Mouse (Mus musculus): ENCODE results near the gene Man2b2.

Man2b2 gene

DNA sequence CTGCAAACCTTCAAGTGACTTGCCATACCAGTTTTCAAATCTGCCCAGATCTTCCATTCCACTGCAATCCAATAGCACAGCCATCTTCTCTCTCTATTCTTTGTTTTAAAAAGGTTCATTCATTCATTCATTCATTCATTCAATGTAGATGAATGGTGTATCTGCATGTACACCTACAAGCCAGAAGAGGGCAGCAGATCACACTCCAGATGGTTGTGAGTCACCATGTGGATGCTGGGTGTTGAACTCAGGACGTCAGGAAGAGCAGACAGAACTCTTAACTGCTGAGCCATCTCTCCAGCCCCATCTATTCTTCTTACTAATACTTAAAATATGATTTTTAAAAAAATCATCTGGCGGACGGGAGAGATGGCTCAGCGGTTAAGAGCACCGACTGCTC lies 73.4 kb downstream of the Man2b2 start:
- peak; percentile 44 for DNase-seq

Measured in heart, adult 11 months (tissue).